Mouse (Mus musculus) yolk sac, embryonic 10.5 days (tissue): Measurements from ENCODE around the gene Nck2.
A peak's percentile ranks its signal among the peaks of the same experiment; 100 is the strongest.
"Not testable (repeated sequence)": the region's sequence is repeated elsewhere in the genome, so short reads cannot be mapped to it uniquely, and the experiment has no call there.

Source experiments
- DNase-seq: peaks from one replicate; pipeline ENCODE4 v3.0.0-alpha.2; 2017; ENCODE audit warnings: low spot score

Gene Nck2

DNA sequence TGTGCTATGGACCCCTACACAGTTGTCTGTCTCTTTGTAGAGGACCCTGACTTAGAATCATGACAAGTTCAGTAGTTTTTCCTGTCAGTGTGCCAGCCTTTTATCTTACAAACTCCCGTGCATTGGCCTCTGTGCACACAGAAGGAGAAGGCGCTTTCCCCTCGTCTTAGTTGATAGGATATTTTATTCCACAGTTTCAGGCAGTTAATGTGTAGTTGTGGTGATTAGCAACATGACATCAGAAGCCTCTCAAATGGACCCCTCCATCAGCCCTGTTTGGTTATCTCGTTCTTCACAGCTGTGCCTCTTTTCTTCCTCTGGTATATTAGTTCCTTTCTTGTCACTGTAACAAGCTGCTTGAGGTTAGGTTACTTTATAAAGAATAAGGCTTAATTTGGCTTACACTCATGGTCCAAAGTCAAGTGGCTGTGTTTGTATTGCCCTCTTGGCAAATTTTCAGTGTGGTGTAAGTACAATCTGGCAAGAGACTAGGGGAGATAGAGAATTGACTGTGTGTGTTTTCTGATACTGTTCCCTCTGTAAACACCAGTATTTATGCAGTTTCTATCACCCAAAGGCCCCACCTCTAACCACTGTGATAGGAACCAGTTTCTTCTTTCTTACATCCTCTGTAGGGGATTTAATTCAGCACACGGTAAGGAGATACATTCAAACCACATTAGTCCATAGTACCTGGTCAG is 89.8 kb downstream of the Nck2 start:
- no peak for DNase-seq

DNA sequence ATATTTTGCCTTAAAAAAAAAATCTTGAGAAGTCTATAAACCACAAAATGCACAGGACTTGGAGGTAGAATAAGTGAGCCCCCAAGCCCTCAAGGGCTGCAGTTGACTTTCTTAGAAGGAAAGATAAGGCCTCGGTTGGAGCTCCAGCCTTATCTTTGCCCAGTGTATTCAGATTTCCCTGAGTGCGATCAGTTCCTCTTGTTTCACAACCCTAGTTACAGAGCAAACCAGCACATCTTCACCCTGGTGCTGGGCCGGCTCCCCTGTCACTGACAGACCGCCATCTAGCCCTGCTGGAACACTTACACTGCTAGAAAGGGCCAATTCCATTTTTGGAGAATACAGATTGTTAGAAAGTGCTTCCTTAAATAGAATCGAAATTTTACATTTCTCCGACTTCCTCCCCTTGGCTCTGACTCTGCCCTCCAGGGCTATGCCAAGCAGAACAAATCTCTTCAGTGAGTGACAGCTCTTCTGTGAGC is 91.2 kb downstream of the Nck2 start:
- peak; percentile 5 for DNase-seq

DNA sequence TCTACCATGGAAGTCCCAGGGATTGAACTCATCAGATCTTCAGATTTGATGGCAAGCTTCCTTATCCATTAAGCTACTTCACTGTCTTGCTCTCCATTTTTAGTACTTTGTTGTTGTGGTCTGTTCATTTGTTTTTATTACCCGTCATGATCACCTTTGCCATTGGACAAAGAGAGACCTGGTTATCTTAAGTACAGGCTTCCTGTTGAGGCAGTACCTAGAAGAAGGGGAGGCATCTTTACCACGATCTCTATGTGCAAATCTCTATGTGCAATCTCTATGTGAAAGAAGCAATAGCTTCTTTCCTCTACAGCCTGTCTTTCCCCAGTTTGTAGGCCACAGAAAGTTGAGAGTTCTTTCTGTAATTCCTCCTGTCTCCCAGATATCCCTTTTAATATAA is 91.9 kb downstream of the Nck2 start:
- DNase-seq: no peak

DNA sequence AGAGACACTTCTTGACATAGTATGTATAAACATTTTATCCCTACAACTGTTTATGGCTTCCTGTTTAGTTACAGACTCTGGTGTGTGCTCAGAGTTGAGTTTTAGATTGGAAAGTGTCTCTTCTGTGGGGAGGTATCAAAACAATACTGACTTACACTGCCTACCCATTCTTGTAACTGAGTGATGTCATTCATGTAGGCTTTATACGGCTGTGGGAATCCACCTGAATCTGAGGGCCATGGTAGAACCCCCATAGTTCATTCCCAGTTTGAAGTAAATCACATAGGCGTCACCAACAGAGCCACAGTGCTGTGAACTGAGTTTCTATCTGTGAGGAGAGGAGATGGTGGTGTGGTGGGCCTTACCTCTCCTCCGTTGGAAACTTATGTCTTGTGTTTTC is 92.6 kb downstream of the Nck2 start:
- DNase-seq: no peak

DNA sequence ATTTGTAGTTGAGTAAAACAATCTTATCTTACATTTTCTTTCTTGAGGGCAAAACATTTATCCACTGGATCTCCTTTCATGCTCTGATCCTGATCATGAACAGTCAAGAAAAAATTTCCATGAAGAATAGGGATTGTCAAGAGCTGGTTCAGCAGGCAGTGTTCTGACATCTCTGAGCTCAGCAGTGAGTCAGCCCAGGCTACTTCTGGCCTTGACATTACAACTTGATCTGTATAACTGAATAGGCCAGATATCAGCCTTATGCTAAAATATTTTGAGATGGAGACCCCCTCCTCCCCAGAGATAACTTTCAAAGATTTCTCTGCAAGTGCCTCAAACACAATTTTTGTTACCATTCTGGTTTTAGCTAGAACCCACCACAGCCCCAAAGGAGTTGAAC is 93.1 kb downstream of the Nck2 start:
- no peak for DNase-seq

DNA sequence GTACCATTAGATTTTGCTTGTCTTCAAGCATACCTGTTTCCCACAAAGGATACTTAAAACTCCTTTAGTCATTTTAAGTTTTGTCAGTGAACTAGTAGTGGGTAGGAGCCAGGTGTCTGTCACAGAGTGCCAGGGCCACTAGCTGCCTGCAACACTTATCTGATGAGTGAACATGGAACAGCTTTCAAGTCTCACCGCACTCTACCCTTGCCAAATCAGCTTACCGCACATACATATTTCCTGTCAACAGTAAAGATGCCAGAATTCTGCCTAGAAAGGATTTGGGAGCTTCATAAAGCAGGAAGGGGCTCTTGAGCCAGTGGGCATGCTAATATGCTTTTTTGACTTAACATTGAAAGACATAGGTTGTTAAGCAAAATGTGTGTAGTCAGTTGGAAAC is 94.3 kb downstream of the Nck2 start:
- DNase-seq: no peak

DNA sequence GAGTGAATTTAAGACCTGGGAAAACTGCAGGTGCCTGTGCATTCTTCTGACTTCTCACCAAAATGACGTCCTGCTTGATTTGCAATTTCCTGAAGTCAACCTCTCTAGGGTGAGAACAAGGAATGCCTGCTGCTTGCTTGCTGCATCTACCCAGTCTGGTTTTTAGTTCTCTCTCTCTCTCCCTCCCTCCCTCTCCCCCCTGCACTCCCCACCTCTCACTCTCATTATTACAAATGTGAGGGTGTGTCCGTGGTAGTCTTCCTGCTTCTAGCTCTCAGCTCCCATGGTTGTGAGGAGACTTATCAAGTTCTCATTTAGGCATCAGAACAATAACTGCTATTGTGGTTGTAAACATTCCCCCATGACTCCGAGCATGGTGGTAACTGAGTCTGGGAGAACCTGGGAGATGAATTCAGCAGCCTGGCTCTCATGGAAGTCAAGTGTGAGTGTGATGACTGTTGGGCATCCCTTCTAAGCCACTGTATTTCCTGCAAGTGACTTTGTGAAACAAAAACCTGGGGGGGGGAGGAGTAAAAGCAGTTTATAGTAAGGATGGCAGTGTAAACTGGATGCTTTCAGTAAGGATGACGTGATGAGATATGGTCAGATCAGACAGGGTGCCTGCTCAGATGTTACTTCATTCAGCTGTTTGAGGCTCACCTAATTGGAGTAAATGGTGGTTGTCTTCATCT is 95.5 kb downstream of the Nck2 start:
- no peak for DNase-seq

DNA sequence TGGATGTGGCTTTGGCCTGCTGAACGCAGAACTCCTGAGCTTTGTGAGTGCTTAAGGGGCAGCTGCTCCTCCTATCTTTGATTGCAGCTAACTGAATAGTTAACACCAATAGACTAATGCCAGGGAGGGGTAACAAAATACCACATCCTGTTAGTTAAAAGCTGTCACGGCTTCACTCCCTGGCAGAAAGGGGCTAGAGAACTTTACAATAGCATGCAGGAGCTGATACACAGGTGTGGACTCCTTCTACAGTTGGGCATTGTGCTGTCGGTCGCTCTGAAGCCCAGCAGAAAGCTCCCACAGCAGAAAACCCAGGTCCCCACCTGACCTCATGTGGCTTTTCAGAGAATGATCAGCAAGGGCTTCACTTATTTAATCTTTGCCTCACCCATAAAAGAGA is 98.0 kb downstream of the Nck2 start:
- no peak for DNase-seq

DNA sequence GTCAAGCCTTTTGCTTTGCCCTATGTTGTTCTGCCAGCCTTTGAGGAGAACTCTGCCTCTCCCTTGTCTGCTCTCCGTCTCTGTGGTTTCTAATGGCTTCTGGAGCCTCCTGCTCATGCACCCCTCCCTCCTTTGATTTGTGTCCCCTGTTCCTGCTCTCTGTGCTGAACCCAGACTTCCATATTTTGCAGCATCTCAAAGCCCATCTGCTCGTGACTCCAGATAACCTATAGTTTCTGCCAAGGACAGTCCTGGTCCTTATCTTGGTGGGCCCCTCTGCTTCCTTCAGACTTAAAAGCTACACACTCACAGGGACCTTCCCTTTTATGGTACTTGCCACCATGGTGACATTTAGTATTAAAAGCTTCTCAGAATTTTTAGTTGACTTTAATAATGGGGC is 103.3 kb downstream of the Nck2 start:
- no peak for DNase-seq

DNA sequence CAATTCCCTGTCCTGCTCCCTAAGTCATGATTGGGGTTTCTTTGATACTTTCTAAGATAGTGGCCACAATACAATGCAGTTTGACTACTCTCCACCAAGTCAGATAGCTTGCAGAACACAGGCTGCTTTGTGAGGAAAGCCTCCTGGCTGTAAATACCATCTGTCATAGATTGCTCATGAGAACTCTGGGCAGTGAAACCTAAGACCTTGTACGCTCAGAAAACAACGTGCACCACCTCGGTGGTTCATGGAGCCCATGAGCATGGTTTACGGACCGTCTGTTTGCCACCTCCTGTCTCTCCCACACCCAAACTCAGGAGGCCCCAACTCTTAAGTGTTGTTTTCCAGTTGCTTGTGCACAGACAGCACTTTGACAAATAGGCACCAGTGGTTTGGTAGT is 104.4 kb downstream of the Nck2 start:
- DNase-seq: no peak

DNA sequence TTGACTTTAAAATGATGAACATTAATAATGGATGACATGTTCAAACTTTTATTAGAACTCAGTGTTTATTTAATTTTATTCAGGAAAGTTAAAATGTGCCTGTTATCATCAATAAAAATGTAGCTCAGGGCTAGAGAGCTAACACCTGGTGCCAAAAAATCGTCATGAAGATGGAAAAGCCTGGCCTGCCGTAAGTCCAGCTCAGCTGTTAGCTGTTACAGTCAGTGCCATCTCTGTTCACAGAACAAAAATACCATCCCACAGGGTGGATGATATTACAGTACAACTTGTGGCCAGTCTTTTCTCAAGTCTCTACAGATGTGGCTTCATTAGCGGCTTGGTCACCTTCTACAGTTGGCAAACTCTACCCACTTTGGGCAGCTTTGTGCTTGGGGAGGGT is 106.1 kb downstream of the Nck2 start:
- no peak for DNase-seq

DNA sequence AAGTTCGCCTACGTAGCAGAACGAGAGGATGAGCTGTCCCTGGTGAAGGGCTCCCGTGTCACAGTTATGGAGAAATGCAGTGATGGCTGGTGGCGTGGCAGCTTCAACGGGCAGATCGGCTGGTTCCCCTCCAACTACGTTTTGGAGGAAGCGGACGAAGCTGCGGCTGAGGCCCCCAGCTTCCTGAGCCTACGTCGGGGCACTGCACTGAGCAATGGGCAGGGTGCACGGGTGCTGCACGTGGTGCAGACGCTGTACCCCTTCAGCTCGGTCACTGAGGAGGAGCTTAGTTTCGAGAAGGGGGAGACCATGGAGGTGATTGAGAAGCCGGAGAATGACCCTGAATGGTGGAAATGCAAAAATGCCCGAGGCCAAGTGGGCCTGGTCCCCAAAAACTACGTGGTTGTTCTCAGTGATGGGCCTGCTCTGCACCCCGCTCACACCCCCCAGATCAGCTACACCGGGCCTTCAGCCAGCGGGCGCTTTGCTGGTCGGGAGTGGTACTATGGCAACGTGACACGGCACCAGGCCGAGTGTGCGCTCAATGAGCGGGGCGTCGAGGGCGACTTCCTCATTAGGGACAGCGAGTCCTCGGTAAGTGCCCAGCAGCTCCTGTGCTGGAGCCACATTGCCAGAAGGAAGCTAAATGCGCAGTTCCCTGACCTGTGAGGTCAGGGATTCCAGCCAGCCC is 109.8 kb downstream of the Nck2 start:
- DNase-seq: not testable (repeated sequence)

DNA sequence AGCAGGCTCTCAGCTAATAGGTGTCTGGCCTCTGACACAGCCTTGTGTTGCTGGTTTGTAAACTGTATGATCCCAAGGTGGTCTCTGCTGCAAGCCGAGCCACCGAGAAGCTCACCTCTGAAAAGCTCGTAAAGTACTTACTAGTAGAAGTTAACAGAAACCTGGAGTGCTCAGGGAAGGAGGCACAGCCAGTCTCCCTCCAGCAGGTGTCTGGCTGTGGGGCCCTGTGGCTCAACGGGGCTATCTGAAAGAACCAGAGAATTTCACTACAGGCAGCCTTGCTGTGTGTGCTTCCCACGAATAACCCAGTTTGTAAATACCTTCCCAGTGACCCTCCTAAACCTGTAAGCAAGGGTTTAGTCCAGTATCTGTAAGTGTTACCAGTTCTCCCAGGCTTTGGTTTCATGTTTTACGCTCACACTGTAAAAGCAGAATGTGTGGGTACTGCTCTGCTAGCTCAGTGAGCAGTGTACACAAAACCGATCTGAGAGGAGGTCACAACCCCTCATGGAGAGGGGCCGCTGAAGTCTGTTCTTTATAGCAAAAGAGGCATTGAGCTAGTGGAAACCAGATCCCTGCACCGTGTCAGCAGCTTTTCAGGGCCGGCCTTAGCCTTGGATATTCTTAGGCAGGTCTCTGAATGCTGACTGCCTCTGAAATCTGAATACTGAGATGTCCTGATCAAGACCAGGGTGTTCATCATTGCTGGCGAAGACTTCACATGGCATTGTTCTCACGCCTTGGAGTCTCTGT is 111.0 kb downstream of the Nck2 start:
- DNase-seq: no peak

DNA sequence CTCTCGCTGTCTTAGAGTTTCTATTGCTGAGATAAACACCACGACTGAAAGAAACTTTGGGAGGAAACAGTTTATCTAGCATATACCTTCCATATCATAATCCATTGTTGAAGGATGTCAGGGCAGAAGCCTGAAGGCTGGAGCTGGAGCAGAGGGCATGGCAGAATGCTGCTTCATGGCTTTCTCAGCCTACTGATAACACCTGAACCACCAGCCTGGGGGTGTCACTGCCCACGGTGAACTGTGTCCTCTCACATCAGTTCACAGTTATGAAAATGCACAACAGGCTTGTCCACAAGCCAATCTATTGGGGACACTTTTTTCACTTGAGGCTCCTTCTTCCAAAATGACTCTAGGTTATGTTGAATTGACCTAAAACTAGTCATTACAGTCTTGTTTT is 114.0 kb downstream of the Nck2 start:
- DNase-seq: no peak

DNA sequence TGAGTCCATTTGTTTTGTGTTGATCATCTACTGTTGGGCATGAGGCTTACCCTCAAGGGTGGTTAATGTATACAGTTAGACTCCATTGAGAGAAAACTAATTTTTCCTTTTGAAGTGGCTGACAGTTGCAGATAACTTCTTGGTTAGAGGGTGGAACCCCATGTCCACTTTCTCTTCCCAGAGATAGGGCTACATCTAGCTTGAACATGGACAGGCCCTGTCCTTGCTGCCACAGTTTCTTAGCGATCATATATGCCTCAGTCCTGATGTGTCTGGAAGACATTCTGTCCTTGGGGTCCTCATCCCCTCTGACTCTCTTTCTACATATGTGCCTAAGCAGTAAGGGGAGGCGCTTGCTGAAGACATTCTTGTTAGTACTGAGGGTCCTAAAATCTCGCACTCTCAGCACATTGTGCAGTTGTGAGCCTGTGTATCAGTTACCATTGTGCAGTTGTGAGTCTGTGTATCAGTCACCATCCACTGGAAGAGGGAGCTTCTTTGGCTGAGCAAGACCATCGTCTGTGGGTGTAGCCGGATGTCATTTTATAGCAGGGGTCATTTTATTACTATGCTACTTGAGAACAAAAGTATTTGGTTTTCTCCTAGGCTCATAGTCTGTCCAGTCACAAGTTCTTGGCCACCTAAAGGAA is 114.8 kb downstream of the Nck2 start:
- DNase-seq: no peak

DNA sequence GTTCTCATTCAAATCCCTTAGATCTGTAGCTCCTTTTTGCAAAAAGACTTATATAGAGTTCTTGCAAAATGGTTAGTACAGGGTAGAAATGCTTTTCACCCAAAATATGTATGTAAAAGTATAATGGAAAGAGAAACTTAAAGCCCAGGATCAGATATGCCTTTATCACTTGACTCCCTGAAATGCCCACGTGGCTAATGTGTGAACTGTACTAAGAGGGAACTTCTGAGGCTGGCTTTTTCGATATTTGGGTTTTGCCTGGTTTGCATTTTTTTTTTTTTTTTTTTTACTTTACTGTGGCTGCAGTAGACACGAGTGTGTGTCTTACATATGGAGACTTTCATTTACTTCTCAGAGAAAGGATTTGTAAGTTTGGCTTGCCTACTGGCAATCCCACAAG is 116.7 kb downstream of the Nck2 start:
- no peak for DNase-seq

DNA sequence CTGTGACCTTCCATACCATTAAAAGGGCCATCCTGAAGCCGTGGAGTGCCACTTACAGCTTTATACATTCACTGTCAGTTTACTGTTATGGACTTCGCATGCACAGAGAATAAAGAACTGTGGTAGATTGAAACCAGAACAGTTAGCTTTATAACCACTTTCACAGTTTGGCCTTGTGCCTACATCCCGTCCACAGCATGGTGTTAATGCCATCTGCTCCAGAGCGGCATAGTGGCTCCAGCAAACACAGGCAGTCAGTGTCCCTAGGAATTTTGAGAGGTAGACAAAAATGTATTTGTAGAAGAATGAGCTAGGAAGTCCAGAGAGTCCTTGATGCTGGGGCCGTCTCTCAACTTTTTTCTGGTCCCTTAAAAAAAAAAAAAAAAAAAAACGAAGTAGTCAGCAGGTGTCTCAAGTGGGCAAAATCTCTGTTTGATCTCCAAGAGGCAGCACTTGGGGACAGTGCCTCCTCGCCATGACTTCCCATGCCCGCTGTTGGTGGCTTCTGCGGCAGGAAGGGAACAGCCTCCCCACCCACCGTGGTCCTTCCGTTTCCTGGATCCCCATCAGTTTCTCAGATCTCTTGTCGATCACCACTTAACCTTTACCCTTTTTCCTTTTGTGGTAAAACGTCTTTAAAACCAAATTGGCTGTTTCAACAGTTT is 117.8 kb downstream of the Nck2 start:
- no peak for DNase-seq

DNA sequence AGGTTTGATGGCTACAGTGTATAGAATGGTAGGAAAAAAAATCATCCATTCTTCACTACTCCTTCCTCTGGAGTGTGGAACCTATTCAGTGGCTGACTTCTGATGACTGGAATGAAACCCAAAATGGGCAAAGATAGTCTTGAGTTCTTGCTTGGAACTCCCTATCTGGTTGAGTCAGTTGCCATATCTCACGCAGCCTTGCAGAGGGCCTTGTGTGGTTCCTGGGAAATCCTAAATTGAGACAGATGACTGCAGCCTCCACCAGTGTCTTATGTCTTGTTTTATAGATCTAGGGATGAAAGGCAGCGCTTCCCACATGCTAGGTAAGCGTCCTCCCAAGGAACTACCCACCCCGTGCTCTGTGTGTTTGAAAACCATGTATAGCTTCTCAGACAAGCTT is 120.9 kb downstream of the Nck2 start:
- DNase-seq: no peak

DNA sequence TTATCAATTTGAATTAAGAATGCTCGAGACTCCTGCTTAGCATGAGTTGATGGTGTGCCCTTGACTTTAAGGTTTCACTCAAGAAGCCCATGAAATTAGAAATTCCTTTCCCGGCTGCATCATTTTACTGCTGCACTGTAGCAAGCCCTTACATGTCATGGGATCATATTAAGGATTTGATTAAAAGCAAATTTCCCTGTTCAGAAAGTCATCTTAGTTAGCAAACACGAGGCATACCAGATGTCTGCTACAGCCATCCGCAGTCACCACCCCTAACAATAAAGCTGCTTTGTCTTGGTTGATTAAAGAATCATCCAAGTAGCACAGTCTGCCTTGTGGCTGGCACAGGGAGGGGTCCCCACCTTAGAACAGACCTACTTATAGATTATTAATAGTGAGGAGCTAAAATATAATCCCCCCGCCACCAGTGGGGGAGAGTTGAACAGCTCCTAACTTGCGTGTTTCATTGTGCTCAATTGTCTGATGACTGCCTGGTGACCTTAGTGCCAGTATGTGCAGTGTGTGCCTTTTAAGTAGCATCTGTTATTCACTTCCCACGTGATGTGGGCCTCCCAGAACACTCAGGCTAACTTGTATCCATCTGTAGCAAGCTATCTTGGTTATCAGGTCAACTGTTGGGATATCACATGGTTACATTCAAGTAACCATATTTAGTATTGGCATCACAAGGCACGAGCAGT is 122.4 kb downstream of the Nck2 start:
- DNase-seq: no peak

DNA sequence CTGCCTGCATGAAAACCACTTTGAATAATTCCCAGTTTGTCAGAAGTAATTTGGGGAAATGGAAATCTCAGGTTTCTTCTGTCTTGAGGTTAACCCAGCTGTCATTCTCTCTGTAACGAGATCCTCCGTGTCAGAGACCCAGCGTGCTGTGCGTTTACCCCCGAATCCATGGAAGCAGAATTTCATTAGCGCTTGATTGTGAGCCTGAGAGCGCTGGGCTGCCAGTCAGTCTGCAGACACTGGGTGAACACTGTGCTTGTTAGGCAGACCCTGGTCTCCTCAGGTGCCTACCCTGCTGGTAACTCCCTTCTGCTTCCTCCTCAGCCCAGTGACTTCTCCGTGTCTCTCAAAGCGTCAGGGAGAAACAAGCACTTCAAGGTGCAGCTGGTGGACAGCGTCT is 124.4 kb downstream of the Nck2 start:
- no peak for DNase-seq

DNA sequence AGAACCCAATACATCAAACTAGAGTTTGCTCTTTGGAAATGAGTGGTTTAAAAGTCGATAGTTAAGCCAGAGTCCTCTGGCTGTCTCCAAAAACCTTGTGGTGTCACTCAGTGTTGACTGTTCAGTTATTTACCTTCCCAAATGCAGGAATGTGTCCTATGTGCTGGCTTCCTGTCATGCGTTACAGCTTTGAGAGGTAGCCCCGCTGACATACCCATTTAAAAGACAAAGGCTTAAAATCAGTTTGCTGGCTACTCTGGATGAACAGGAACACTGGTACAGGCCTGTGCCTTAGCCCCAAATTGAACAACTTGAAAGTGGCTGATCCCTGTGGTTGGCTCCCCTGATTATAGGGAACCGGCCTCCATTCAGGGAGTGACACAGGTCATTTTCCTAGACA is 126.7 kb downstream of the Nck2 start:
- no peak for DNase-seq
